Mouse (Mus musculus): ENCODE measurements around the gene Chrnb2.
"Not testable (repeated sequence)": the region's sequence is repeated elsewhere in the genome, so short reads cannot be mapped to it uniquely, and the experiment has no call there.

The Chrnb2 gene

DNA sequence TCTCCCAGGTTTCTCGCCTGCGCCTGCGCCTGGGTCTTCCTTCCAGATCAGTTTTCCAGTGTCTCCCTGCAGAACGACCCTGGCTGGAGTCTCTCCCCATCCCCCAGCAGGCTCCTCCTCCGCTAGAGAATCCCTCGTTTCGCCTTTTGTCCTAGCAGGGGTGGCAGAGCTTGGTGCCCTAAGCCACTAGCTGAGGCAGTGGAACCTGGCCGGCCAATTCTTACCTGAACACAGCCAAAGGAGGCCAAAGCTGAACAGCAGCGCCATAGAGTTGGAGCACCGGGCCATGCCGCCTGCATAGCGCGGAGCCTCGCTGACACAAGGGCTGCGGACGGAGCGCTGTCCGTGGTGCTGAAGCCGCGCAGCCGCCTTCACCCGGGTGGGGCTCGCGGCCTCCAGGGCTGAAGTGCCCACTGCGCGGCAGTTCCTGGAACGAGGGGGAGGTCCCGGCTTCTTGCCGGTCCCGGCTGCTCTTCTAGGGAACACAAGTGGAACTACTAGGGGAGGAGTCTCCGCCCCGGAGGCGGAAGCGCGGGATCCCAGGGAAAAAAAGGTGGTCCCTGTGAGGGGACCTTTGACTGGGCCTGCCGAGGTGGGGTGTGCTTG, at the start of gene Chrnb2:
Gene Chrnb2, minus strand, starts transcription at position 514 of the 606 bp plus-strand sequence.
- DNase-seq = peak; percentile 63 to 90

DNA sequence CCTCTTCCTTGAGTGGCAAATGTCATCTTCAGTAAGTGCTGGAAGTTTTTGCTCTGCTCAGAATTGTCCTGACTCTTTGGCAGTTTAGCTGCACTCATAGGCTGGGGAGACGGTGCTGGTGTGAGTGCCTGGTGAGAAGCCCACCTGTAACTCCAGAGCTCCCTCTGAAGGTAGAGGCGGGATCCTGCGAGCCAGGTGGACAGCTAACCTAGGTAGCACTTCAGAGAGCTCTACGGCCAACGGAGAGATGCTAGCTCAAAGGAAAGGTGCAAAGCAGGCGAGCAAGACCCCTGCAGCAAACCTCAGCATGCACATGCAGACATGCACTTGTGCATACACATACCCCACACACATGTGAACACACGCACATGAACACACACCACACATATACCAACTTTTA, 49.6 kb upstream of the Chrnb2 start:
- no peak for DNase-seq

DNA sequence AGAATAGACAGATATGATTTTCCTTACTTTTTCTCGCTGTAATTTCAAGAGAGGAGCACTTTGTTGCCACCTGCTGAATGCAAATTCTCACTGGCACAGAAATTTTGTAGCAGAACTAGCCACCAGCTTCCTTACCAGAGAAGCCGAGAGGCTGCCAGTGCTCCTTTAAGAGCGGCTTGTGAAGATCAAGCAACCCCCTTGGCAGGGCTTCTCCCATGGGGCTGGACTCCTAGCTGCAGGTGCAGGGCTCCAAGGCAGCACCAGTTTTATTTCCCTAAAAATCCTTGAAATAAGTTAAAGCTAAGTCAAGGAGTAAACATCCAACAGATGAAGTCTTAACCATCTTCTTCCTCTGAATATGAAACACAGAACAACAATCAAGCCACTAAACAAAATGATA, 47.7 kb upstream of the Chrnb2 start:
- no peak for DNase-seq

DNA sequence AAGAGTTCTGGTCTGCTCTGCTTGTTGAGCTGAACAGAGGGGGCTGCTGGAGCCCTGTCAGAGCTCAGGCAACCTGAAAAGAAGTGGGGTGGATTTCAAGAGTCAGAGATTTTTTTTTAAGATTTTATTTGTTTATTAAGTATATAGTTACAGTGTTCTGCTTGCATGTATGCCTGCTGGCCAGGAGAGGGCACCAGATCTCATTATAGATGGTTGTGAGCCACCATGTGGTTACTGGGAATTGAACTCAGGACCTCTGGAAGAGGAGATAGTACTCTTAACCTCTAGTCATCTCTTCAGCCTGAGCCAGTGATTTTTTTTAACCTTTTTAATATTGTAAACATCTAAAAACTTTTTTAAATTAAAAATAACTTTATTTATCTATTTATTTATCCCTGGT, 46.4 kb upstream of the Chrnb2 start:
- peak in 1 of 2 experiments; percentile 23 for DNase-seq

DNA sequence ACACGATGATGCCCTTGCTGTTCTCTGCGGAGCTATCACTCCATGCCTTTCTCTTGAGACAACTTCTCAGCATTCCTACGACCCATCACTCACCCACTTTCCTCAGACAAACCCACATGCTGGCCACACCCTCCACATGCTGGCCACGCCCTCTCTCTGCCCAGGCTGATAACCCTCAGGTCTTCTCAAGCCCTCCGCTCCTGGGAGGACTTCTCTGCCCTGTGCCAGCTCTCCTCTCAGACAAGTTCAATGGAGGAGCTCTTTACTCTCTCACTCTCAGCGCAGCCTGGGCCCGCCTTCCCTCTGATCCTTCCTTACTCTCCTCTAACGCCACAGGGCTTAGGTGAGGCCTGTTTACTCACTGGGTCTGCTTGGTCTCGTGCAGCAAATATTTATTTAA, 44.2 kb upstream of the Chrnb2 start:
- DNase-seq = no peak

DNA sequence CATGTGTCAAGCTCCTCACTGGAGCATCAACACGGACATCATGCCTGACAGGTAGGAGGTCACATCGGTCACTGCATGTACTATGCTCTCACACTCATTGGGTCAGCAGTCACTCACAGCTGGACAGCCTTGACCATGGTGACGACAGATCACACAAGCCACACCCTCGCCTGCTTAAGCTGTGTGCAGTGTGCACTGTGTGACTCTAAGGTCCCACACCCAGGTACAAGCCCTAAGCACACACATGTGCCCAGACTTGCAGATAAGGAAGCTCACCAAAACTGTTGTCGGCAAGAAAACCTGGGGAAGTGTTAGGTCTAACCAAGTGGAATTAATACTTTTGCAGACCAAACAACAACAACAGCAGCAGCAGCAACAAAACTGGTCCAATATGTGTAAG, 43.4 kb upstream of the Chrnb2 start:
- DNase-seq = no peak

DNA sequence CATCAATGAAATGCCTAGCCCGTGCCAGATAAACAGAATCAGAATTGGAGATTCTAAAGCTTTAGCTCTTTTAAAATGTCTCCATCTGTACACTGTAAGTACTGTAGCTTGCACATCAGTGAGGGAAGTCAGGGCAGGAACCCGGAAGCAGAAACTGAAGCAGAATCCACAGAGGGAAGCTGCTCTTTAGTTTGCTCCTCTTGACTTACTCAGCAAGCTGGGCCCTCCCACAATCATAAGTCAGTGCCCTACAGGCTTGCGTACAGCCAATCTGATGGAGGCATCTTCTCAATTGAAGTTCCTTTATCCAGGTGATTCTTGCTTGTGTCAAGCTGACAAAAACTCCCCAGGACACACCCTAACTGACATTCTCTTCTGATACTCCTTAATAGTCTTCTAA, 42.7 kb upstream of the Chrnb2 start:
- DNase-seq = no peak

DNA sequence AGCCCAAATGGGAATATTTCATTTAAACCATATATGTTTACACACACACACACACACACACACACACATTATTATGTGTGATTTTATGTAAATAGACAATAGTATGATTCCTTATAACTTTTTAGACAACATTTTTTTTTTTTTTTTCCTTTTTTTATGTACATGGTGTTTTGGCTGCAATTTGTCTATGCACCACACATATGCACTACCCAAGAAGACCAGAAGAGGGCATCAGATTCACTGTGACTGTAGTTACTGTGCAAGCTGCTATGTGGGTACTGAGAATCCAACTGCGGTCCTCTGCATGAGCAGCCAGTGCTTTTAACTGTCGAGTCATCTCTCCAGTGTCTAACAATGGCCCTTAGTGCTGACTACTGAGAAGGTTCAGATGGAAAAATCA, 42.3 kb upstream of the Chrnb2 start:
- no peak for DNase-seq

DNA sequence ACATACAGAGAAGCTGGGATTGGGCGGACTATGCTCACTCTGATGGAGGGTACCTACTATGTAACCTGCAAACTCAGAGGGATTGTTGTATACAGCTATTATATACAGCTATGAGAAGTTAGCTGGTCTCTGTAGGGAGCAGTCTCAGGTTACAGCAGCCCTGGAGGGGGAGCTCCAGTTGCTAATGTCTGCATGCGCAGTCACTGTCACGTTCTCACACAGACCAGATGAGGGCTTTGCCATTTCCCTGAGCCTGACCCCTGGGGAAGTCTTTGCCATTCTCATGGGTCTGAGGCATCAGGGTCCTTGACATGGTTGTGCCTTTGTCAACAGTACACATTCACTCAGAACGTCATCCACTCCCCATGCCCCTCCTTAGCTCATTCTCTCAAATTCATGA, 40.7 kb upstream of the Chrnb2 start:
- no peak for DNase-seq

DNA sequence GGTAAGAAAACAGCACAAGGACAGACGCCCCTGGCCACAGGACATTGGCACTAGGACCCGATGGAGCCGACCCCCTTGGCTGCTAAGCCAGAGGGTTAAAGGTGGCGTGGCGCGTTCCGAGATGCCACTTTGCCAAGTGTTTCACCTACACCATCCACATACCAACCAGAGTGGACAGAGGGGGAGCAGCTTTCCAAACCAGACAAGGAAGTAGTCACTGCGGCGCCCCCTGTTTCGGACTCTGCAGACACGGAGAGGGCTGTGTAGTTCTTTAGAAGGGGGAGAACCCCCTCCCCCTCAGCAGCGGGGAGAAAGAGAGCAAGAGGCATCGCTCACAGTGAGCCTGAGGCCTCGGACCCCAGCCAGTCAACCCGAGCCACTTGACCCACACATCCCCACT, 38.4 kb upstream of the Chrnb2 start:
- DNase-seq = no peak

DNA sequence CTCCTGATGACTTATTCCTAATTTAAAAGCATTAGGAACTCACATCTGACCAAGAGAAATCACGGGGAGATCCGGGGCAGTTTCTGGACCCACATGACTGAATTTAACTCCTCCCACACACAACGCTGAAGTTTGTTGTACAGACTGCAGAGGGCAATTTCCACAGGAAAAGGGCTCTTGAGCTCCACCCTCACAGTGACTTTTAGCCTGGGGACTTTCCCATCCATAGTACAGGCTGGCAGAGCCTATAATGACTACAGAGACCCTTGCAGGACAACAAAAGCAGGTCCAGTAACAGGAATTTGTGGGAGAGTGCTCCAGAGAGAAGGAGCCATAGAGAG, 37.0 kb upstream of the Chrnb2 start:
- DNase-seq = peak; percentile 45 to 51

DNA sequence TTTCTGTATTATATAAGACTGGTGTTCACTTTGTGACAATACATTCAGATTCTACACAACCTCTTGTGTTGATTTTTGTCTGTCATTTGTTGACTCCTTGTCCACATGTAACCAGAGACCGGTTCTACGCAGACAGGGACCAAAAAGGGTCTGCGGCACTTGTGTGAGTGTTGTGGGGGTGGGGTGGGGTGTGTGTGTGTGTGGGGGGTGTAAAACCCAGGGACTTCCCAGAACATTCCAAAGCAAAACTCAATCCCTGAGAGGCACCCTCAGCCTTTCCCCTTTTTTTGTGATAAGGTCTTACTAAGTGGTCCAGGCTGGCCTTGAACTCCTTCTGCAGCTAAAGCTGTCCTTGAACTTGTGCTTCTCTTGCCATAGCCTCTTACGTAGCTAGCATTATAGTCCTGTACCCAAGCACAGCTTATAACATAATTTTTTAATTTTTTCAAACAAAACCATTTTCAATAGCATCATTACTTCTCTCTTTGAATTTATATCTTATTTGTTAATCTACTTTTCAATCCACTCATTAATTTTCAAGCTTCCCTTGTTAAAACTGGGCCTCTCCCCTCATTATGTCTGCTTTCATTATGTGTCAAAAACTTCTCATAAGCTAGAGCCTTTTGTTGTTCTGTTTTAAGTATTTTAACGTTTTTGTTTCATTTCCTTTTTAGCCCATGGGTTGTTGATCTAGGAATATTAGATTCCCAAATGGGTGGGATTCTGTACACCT, 36.5 kb upstream of the Chrnb2 start:
- no peak for DNase-seq

DNA sequence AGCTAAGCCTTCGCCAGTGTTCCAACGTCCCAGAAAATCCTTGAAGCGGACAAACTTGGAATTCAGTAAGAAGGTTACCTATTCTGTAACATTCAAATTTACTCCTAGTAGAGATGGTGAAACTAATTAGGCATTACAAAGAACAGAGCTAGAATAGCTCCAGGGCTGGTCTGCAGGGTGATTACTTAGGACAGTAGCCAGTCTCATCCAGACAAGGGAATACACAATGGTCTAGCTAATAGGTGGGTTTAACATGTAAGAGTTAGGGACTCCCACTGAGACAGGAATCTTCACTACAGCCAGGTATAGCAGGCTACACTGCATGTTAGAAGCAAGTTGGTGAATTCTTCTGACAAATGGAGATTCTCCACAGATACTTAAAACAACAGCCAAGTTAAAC, 35.6 kb upstream of the Chrnb2 start:
- DNase-seq = not testable (repeated sequence)

DNA sequence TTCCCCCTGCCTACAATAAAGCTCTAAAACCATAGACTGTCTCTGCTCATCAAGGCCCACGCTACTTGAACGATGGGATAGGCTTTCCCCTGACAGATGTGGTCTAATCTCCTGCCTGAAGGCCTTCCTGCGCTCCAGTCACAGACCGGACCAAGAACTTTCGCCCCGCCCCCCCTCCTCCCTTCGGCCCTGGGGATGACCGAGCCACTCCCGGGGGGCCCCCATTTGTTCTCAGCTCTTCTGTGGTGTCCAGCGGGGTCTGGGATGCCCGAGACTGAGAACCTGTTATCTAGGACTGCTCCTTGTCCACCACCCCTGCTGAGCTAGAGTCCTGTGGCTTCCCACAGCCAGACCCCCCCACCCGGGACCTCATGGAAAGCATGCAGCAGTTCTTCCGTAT, 35.0 kb upstream of the Chrnb2 start:
- no peak for DNase-seq

DNA sequence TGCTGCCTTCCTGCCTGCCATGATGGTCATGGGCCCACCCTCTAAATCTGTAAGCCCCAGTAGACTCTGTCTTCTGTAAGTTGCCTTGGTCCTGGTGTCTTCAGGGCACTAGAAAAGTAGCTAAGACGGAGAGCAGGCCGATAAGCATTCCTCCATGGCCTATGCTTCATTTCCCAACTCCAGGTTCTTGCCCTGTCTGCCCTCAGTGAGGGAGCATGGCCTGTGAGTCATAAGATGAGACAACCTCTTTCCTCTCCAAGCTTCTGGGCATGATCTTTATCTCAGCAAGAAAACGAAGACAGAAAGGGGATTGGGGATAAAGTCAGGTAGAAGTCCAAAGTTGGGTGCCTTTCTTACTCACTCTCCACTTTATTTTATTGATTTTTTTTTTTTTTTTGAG, 34.1 kb upstream of the Chrnb2 start:
- no peak for DNase-seq

DNA sequence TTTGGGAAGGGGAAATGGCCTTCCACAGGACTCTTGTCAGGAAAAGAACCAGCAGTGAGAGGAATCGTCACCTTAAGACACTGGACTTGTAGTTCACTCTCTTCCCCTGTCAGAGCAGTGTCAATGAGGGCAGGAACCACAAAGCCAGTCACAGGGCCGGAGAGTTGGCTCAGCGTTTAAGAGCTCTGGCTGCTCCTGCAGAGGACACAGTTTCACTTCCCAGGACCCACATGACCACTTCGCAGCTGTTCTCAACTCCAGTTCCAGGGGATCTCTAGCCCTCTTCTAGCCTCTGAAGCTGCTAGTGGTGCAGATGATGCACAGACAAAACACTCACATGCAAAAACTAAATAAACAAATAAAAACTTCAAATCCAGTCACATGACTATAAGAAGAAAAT, 31.9 kb upstream of the Chrnb2 start:
- peak; percentile 36 to 38 for DNase-seq

DNA sequence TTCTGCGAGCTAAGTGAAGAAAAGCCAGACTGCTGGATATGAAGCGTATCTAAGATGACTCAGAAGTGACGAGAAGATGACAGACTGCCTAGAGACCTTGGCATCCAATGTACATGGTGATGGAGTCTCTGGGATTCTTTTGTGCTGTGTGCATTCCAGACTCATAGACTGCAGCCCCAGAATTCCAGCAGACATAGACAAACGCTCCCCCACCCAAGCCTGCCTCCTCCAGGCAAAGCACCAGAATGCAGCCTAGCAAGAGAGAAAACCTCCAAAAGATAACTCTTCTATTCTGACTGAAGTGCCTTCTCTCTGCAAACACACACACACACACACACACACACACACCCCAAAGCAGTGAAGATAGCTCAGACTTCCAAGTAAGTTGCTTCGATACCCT, 31.3 kb upstream of the Chrnb2 start:
- DNase-seq = peak in 1 of 2 experiments; percentile 16

DNA sequence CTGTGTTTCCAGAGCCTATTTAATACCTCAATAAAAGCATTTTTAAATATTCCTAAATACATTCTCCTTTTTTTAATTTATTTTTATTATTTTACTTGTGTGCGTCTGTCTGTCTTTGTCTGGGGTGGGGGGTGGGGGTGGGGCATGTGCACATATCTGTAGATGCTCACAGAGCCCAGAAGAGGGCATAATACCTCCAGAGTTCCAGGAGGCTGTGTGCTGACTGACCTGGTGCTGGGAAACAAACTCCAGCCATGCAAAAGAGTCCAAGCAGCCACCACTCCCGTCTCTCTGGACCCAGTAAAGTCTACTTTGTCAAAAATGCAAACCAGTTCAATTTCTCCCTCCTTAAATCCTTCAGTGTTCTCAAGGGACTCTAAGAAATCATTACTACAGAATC, 30.2 kb upstream of the Chrnb2 start:
- DNase-seq = no peak

DNA sequence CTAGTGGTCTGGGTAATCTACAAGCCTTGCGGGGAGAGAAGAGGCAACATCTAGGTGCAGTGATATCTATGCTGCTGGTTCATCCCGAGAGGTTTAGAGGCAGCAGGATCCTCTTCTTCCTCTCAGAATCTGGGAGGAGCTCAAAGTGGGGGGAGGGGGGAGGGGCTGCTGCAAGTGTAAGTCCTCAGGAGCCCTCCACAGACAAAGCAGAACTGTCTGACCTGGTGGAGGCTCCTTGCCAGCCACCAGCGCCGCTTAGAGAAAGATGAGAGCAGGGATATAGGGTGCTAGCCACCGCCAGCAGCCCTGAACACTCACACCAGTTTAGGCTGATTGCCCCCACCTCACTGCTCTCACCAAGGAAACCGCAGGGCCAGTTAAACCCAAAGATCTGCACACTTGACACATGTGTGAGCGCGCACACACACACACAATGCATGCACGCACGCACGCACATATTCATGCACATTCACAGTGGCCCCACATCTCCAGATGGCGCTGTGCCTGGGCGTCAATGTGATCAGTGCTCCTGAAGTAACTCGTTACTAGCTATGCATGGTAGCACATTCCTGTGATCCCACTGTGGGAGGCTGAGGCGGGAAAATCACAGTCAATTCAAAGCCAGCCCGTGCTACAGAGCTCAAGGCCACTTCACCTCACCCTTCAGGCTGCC, 24.4 kb upstream of the Chrnb2 start:
- DNase-seq = no peak

DNA sequence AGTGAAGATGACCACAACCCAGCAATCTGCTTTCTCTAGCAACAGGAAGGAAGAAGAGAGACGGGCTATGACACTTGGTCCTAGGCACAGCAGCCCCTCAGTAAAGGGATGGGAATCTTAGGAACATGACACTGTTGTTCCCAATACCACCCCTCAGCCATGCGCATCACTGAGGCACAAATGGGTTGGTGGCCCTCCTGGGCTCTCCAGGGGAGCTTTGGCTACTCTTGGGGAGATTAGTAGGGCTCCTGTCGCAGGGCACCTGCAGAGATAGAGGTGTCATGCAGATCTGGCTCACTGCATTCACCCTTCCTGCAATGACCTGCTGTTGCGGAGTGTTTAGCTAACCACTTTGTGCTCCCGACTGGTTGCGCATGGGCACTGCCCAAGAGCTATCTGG, 21.8 kb upstream of the Chrnb2 start:
- no peak for DNase-seq

DNA sequence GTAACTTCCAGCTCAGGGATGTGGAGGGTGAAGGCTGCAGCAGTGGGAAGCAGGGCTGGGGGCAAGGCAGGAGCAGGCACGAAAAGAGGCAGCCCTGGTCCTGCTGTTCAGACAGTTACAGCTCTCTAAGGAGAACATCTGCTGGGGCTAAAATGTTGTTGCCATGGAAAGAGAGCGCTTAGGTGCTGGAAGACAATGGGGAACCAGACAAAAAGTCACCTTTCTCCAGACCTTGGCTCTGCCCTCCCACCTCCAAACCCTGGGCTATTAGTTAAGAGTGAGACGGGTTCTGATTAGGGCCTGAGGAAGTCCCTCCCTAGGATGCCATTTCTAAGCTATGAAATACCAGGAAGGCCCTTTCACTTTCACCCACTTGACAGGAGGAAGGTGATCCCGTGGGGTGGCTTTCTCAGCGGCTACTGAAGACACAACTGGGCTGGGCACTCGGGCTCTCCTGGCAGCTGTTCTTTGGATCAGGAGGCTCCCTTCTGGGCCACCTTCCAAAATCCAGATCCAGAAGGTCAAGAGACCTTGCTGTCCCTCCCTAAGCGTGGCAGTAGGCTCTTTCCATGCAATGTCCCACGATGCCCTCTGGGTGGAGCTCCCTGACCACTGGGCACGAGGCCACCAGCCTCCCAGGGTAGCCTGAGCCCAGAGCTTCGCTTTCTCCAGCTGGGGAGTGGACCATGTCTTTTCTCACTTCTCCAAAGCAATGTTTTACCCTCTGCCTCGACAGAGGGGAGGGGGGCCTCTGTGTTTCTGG, 20.7 kb upstream of the Chrnb2 start:
- peak; percentile 91 to 92 for DNase-seq

DNA sequence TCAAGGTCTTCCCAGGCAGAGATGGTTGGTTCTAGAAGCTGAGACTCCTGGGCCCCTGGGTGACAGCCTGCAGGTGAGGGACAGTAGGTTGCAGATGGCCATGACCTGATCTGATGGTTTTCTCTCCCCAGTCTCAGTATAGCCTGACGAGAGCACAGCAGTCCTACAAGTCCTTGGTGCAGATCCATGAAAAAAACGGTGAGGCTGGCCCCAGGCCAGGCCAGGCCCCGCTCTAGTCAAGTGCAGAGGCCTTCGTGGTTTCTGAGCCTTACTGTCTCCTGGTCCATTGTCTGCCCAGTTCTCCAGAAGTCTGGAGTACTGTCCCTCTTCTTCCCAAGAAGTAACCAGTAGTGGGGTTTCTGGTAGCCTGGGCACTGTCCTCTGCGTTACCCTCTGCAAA, 17.2 kb upstream of the Chrnb2 start:
- no peak for DNase-seq

DNA sequence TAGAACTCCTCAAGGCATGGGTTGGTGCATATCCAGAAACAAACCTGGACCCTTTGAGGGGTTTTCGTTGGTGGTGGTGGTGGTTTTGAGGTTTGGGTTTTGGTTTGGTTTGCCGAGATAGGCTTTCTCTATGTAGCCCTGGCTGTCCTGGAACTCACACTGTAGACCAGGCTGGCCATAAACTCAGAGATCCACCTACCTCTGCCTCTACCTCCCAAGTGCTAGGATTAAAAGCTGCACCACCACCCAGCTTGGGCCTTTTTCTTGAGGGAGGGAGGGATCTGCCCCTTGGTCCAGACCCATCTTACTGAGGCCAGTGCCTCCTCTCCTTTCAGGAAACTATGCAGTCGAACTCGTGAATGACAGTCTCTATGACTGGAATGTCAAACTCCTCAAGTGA, 15.7 kb upstream of the Chrnb2 start:
- no peak for DNase-seq

DNA sequence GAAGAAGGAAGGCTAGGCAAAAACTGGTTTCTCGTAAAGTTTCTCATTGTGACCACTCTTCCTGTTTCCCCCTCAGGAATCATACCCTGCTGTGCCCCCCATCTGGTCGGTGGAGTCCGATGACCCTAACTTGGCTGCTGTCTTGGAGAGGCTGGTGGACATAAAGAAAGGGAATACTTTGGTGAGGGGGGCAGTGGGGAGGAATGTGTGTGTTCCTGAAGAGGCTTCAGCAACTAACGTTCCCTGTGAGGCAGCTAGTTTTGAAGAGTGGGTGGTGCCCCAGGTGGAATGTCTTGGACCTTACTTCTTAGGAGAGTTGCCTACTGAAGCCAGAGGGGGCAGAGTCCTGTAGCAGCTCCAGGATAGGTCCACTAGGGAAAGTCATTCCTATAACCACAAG, 11.6 kb upstream of the Chrnb2 start:
- DNase-seq = no peak

Measured in kidney, postnatal 36 days (tissue).